Mouse (Mus musculus) embryonic facial prominence, embryonic 13.5 days (tissue): ENCODE data around the gene Teddm2. TPM values are rescaled to one million over a fixed set of nuclear protein-coding genes. Genes with fewer than 3 reads are reported as not detected.
"Not testable (repeated sequence)": the region's sequence is repeated elsewhere in the genome, so short reads cannot be mapped to it uniquely, and the experiment has no call there.

Experiments
- ATAC-seq: fragments of 200-750 bp; cut with Nextera tagmentation; 2 replicates; pipeline ENCODE4 v1.8.0; 2017; ENCODE audit warnings: low read depth; ENCODE audit not compliant: insufficient number of reproducible peaks, insufficient read depth, low FRiP score, low TSS enrichment
- H3K27ac ChIP-seq: fragments of 300-500 bp; sonication (generic); 2 replicates; pipeline ENCODE4 v1.5.1; 2015; ENCODE audit warnings: moderate library complexity, mild to moderate bottlenecking, inconsistent platforms
- H3K27me3 ChIP-seq: fragments of 300-500 bp; sonication (generic); 2 replicates; pipeline ENCODE4 v1.6.1; 2015; ENCODE audit warnings: mild to moderate bottlenecking, inconsistent platforms
- H3K36me3 ChIP-seq: fragments of 300-500 bp; sonication (generic); 2 replicates; pipeline ENCODE4 v1.6.1; 2015; ENCODE audit warnings: mild to moderate bottlenecking, inconsistent platforms
- H3K4me1 ChIP-seq: fragments of 300-500 bp; sonication (generic); 2 replicates; pipeline ENCODE4 v1.6.1; 2015; ENCODE audit warnings: inconsistent platforms
- H3K4me2 ChIP-seq: fragments of 300-500 bp; sonication (generic); 2 replicates; pipeline ENCODE4 v1.6.1; 2015; ENCODE audit warnings: moderate library complexity, mild to moderate bottlenecking, inconsistent platforms
- H3K4me3 ChIP-seq: fragments of 300-500 bp; sonication (generic); 2 replicates; pipeline ENCODE4 v1.5.1; 2015; ENCODE audit warnings: mild to moderate bottlenecking, inconsistent platforms
- H3K9ac ChIP-seq: fragments of 300-500 bp; sonication (generic); 2 replicates; pipeline ENCODE4 v1.6.1; 2015; ENCODE audit warnings: mild to moderate bottlenecking, inconsistent platforms
- H3K9me3 ChIP-seq: fragments of 300-500 bp; sonication (generic); 2 replicates; pipeline ENCODE4 v1.6.1; 2016; ENCODE audit warnings: inconsistent platforms
- WGBS: fragments of 180-500 bp; shearing (Covaris S2); methylation state at CpG from one replicate; pipeline ENCODE4 v1.1.7; 2015; ENCODE audit warnings: mixed read lengths; 5-methylcytosine and 5-hydroxymethylcytosine counted together
- polyA plus RNA-seq: library from polyadenylated mRNA; unstranded; fragments of >200 nt; fragmentation: Nextera tagmentation; extraction: Ambion mirVana; gene quantifications from 2 replicates; pipeline ENCODE4 v1.2.1, GENCODE M21; 2015

Teddm2 gene
- polyA plus RNA-seq, 1 experiment from 2014 or later = 1.3 TPM

- not testable (repeated sequence) for H3K27ac ChIP-seq, H3K9ac ChIP-seq, ATAC-seq, H3K9me3 ChIP-seq, H3K4me3 ChIP-seq, H3K27me3 ChIP-seq, H3K4me1 ChIP-seq, H3K4me2 ChIP-seq, H3K36me3 ChIP-seq
- 96% methylated on average over 17 of the region's 17 CpGs for WGBS
Measured at GRCm38 (mm10) chr1:153880391-153880790, 19.6 kb downstream of the Teddm2 start.

DNA sequence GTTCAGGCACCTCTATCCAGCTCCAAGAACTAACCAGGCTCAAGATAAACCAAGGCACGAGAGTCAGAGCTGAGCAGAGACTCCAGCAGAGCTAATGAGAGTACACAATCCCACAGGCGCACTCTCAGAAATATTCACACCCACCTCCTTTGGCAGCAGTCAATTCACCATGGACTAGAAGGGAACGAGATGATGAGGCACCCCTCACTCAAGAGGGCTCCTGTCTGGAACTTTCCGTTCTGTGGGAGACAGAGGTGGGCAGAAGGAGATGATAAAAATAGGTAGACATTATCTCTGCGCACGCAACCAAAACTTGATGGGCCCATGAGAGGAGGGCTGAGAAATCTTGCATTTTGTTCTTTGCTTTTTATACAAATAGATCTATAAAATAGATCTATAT is 26.0 kb downstream of the Teddm2 start, which contains the start of gene Teddm1b:
Gene Teddm1b, plus strand, starts transcription at position 301 of the 400 bp plus-strand sequence.
- no peak for ATAC-seq
- H3K9ac ChIP-seq = no peak within 1 kb of the TSS
- H3K4me1 ChIP-seq = 0 out of 2 replicates have a peak, but pooled peaks cover 2% of the 10 kb centered on the region
- H3K9me3 ChIP-seq = no peaks in the 10 kb centered on the region
- 88% methylated on average over 6 of the region's 6 CpGs for WGBS
- H3K4me2 ChIP-seq = no peak within 1 kb of the TSS
- no peak within 1 kb of the TSS for H3K27ac ChIP-seq
- no peaks in the 10 kb centered on the region for H3K27me3 ChIP-seq
- no peaks in the 10 kb centered on the region for H3K36me3 ChIP-seq
- H3K4me3 ChIP-seq = no peak within 1 kb of the TSS

DNA sequence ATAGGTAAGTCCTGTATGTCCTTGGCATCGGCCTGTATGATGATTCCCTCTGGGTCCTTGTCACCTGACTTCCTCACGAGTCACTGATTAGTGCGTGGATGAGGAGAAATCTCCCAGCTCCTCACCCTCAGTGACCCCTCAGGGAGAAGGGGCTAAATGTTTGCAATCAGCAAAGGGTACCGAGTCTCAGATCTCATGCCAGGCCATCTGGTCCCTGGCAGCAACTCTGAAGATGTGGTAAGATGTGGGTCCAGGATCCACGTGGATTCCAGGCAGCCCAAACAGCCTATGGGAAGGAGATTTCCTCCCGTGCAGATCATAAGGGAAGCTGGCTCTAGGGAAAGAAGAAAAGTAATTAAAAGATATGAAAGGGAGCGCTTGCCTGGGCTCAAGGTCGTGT is 44.1 kb downstream of the Teddm2 start:
- 65% methylated on average over 8 of the region's 8 CpGs for WGBS
- H3K4me1 ChIP-seq = no peaks in the 10 kb centered on the region
- H3K27ac ChIP-seq = no peak overlapping the region
- no peak overlapping the region for H3K9ac ChIP-seq
- no peaks in the 10 kb centered on the region for H3K36me3 ChIP-seq
- no peak overlapping the region for H3K4me3 ChIP-seq
- no peaks in the 10 kb centered on the region for H3K9me3 ChIP-seq
- no peak for ATAC-seq
- H3K4me2 ChIP-seq = no peak overlapping the region
- no peaks in the 10 kb centered on the region for H3K27me3 ChIP-seq

- ATAC-seq, H3K9ac ChIP-seq, H3K27me3 ChIP-seq, H3K9me3 ChIP-seq, H3K4me3 ChIP-seq, H3K4me1 ChIP-seq, H3K4me2 ChIP-seq, H3K27ac ChIP-seq, H3K36me3 ChIP-seq: not testable (repeated sequence)
- WGBS = 67% methylated on average over 7 of the region's 7 CpGs
Measured at GRCm38 (mm10) chr1:153852696-153853095, 47.3 kb downstream of the Teddm2 start.

DNA sequence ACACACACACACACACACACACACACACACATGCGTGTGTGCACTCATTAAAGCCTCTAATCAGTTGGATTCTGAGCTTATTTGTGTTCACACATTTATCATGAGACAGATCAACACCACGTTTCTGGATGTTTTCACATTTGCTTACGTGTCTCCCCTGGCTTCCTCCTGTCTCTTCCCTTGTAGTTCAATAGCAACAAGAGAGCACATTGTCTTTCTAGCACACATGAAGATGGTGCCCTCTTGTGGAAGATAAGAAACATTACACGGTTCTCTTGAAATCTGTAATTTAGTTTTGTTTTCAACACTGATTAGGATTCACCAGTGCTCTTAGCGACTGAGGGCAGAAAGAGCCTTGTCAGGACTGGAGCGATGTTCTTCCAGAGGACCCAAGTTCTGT is 53.2 kb downstream of the Teddm2 start:
- Histone ChIP-seq H3K4me1 (no peaks in the 10 kb centered on the region), H3K9me3 (no peaks in the 10 kb centered on the region), H3K4me2 (no peak overlapping the region), H3K27me3 (no peaks in the 10 kb centered on the region), H3K27ac (no peak overlapping the region), H3K36me3 (no peaks in the 10 kb centered on the region), H3K9ac (no peak overlapping the region), H3K4me3 (no peak overlapping the region)
- WGBS = 31% methylated on average over 6 of the region's 6 CpGs
- ATAC-seq = no peak

DNA sequence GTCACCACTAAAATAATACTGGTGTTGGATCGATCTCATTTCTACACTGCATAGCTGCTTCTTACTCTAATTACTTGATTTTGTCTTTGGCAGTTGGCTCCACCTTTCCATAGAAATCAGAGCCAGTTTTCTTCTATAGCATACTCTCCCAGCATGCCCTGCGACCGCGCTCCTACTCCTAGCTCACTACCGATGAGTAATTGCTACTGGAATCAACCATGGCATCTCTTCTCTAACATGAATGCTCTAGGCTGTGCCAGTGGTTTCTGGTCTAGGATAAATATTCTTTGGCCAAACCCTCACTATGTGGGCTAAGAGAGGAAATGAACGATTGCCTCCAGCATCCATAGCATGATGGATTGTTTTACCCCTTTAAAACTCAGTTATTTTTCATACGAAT is 53.6 kb downstream of the Teddm2 start:
- WGBS = 87% methylated on average over 7 of the region's 7 CpGs
- Histone ChIP-seq H3K9me3 (no peaks in the 10 kb centered on the region), H3K4me2 (no peak overlapping the region), H3K9ac (no peak overlapping the region), H3K36me3 (no peaks in the 10 kb centered on the region), H3K27ac (no peak overlapping the region), H3K27me3 (no peaks in the 10 kb centered on the region), H3K4me1 (no peaks in the 10 kb centered on the region), H3K4me3 (no peak overlapping the region)
- ATAC-seq = no peak

DNA sequence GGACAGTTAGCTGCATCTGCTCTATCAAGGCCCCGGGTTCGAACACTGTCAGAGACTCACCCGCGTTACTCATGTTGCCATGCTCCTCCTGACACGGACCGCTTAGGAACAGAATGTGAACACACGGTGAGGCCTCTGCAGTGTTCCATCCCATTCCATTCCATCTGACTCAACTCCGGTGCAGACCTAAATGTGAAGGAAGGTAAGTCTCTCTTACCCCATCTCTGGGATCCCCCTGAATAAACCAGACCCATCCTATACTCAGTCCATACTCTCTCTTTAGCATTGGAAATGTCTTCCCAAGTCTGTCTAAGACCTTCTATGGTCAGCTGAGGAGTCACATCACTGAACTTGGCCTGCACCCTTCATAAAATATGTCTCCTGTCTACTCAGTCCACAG is 56.0 kb downstream of the Teddm2 start, which contains the start of gene Rgsl1:
Gene Rgsl1, minus strand, starts transcription at position 101 of the 400 bp plus-strand sequence.
- no peak within 1 kb of the TSS for H3K4me3 ChIP-seq
- no peak within 1 kb of the TSS for H3K9ac ChIP-seq
- 93% methylated on average over 8 of the region's 8 CpGs for WGBS

DNA sequence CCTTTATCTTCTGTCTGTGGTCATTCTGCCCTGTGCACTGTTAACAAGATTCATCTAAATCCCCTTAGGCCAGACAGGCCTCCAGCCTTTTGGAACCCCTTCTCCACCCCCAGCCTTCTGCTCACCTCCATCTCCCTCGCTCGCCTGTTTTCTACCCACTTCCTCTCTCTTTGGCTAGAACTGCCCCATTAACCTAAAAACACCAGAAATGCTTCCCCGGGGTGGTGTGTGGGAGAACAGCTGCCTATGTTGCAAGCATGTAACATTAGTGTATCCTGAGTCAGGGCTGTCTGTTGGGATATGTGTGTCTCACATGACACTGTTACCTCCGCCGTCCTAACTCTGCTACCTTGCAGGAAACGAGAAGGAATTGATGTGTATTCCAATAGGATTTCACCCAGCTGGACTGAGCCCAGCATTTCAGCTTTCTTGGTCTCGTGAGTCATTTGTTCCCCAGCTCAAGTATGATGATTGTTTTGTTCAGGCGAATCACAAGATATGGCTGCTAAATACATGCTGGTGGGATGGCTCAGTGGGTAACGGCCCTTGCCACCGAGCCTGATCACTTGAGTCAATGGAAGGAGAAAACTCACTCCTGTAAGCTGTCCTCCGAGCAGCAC is 57.8 kb downstream of the Teddm2 start:
- Histone ChIP-seq H3K9ac (no peak overlapping the region), H3K4me2 (no peak overlapping the region), H3K4me3 (no peak overlapping the region), H3K9me3 (no peaks in the 10 kb centered on the region), H3K4me1 (no peaks in the 10 kb centered on the region), H3K27ac (no peak overlapping the region), H3K36me3 (no peaks in the 10 kb centered on the region), H3K27me3 (no peaks in the 10 kb centered on the region)
- 75% methylated on average over 11 of the region's 11 CpGs for WGBS
- no peak for ATAC-seq

More for the DNA sequence above, 56.0 kb downstream of the Teddm2 start, which contains the start of gene Rgsl1:
- Histone ChIP-seq H3K27me3 (no peaks in the 10 kb centered on the region), H3K36me3 (no peaks in the 10 kb centered on the region), H3K4me2 (no peak within 1 kb of the TSS), H3K27ac (no peak within 1 kb of the TSS), H3K9me3 (no peaks in the 10 kb centered on the region), H3K4me1 (no peaks in the 10 kb centered on the region)
- ATAC-seq = no peak

- Histone ChIP-seq H3K27me3 (no peaks in the 10 kb centered on the region), H3K4me2 (no peak overlapping the region), H3K27ac (no peak overlapping the region), H3K9me3 (no peaks in the 10 kb centered on the region), H3K36me3 (no peaks in the 10 kb centered on the region), H3K4me1 (no peaks in the 10 kb centered on the region), H3K9ac (no peak overlapping the region), H3K4me3 (no peak overlapping the region)
- WGBS = 69% methylated on average over 4 of the region's 4 CpGs
- no peak for ATAC-seq
Measured at GRCm38 (mm10) chr1:153836036-153836435, 64.0 kb downstream of the Teddm2 start.

GRCm38 (mm10) chr1:153830746-153831145 is 69.3 kb downstream of the Teddm2 start:
- Histone ChIP-seq H3K9me3 (no peaks in the 10 kb centered on the region), H3K4me1 (no peaks in the 10 kb centered on the region), H3K4me3 (no peak overlapping the region), H3K27ac (no peak overlapping the region), H3K36me3 (no peaks in the 10 kb centered on the region), H3K9ac (no peak overlapping the region), H3K4me2 (no peak overlapping the region), H3K27me3 (no peaks in the 10 kb centered on the region)
- ATAC-seq = no peak
- 71% methylated on average over 4 of the region's 4 CpGs for WGBS

DNA sequence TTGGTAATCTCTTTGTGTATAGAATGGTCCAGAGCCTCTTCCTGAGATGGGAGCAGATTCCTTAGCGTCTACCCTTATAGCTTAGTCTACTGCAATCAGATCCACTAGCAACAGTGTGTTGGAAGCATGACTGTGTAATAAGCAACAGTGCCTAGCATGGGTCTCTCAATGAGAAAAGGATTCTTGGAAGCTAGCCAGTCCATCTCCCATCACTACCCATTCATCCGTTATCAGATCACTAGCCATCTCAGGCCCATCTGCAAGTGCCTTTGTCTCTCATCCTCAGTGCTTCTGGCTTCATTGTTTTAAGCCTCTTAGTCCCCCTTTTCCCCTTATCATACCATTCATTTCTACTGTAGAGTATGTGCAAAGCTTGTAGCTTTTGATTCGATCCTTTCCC is 79.8 kb downstream of the Teddm2 start:
- Histone ChIP-seq H3K36me3 (no peaks in the 10 kb centered on the region), H3K9ac (no peak overlapping the region), H3K27ac (no peak overlapping the region), H3K27me3 (no peaks in the 10 kb centered on the region), H3K4me2 (no peak overlapping the region), H3K4me3 (no peak overlapping the region), H3K4me1 (no peaks in the 10 kb centered on the region), H3K9me3 (no peaks in the 10 kb centered on the region)
- 89% methylated on average over 3 of the region's 3 CpGs for WGBS
- no peak for ATAC-seq

- no peak for ATAC-seq
- H3K27ac ChIP-seq = no peak overlapping the region
- no peaks in the 10 kb centered on the region for H3K9me3 ChIP-seq
- 57% methylated on average over 2 of the region's 2 CpGs for WGBS
- H3K36me3 ChIP-seq = no peaks in the 10 kb centered on the region
- H3K9ac ChIP-seq = no peak overlapping the region
- H3K4me2 ChIP-seq = no peak overlapping the region
- H3K4me3 ChIP-seq = no peak overlapping the region
- H3K27me3 ChIP-seq = no peaks in the 10 kb centered on the region
- H3K4me1 ChIP-seq = no peaks in the 10 kb centered on the region
Measured at GRCm38 (mm10) chr1:153814278-153814677, 85.8 kb downstream of the Teddm2 start.
